Comparison of ENCODE assay signal across 15 mouse cellular contexts in genomic region chr6:29187936-29188335, GRCm38 (mm10).
"Had no signal": no experiment of that assay in that cellular context is flagged by ENCODE, and none has a peak within 500 bp of the region (broad histone marks: within the 10 kb centered on the region; RNA-seq: fewer than 3 reads in every experiment).

No protein-coding gene starts in this region.

- H3K4me2 ChIP-seq: limb, embryonic 15.5 days; liver, embryonic 15.5 days; lung, embryonic 14.5 days; midbrain, embryonic 11.5 days; midbrain, embryonic 15.5 days; neural tube, embryonic 13.5 days; stomach, embryonic 15.5 days had no signal

- H3K4me3 ChIP-seq: left cerebral cortex, adult 2 months; limb, embryonic 15.5 days; liver, embryonic 15.5 days; megakaryocyte, embryonic 14.5 days; midbrain, embryonic 15.5 days; neural tube, embryonic 13.5 days; stomach, embryonic 15.5 days had no signal

- H3K9me3 ChIP-seq: limb, embryonic 15.5 days; liver, embryonic 15.5 days; megakaryocyte, embryonic 14.5 days; midbrain, embryonic 15.5 days; neural tube, embryonic 13.5 days; stomach, embryonic 15.5 days had no signal

- DNase-seq: kidney, adult 8-10 months; kidney, postnatal 25 days; lung, embryonic 14.5 days; lung, postnatal 10 days; lung, postnatal 4 days; right cerebral cortex, postnatal 4 days; spleen, adult 18-20 months had no signal

- ATAC-seq: midbrain, embryonic 15.5 days had no signal

- H3K36me3 ChIP-seq: limb, embryonic 15.5 days; liver, embryonic 15.5 days; midbrain, embryonic 15.5 days; neural tube, embryonic 13.5 days; stomach, embryonic 15.5 days had no signal

- H3K9ac ChIP-seq: limb, embryonic 15.5 days; liver, embryonic 15.5 days; lung, embryonic 14.5 days; midbrain, embryonic 15.5 days; neural tube, embryonic 13.5 days; stomach, embryonic 15.5 days had no signal

- H3K27me3 ChIP-seq: limb, embryonic 15.5 days; midbrain, embryonic 15.5 days; stomach, embryonic 15.5 days had no signal

- H3K27ac ChIP-seq: left cerebral cortex, adult 2 months; limb, embryonic 15.5 days; liver, embryonic 15.5 days; midbrain, embryonic 15.5 days; neural tube, embryonic 13.5 days; stomach, embryonic 15.5 days had no signal

- H3K4me1 ChIP-seq: limb, embryonic 15.5 days; liver, embryonic 15.5 days; midbrain, embryonic 15.5 days; neural tube, embryonic 13.5 days; stomach, embryonic 15.5 days had no signal
